Mouse (Mus musculus): Measurements from ENCODE around the gene Fst. TPM values are rescaled to one million over a fixed set of nuclear protein-coding genes. Genes with fewer than 3 reads are reported as not detected.

Fst gene
- polyA plus RNA-seq, 1 experiment = 0.16 TPM

- no peak for TF ChIP-seq POLR2A (IDR thresholded peaks at IDR 0.05; ENCODE audit: low read depth, low read length)
- TF ChIP-seq CTCF (IDR thresholded peaks at IDR 0.05; ENCODE audit: extremely low read depth, insufficient read depth, insufficient read length, insufficient replicate concordance) = no peak
- Histone ChIP-seq H3K36me3 (ENCODE audit: control insufficient read depth, insufficient read depth, low read length) (no peaks in the 10 kb centered on the region), H3K27me3 (ENCODE audit: control insufficient read depth, insufficient read depth, low read length) (no peaks in the 10 kb centered on the region), H3K4me1 (ENCODE audit: control insufficient read depth, insufficient read depth, insufficient read length) (no peaks in the 10 kb centered on the region), H3K4me3 (ENCODE audit: extremely low read depth, insufficient read depth, insufficient read length) (no peak overlapping the region), H3K27ac (ENCODE audit: insufficient read depth, low read length) (no peak overlapping the region)
- 84% methylated on average over 3 of the region's 3 CpGs for WGBS
- DNase-seq (ENCODE audit: low read depth in 1 of 2, low spot score in 2 of 2) = no peak
Measured at GRCm38 (mm10) chr13:114419364-114419763, 39.4 kb downstream of the Fst start.

- TF ChIP-seq POLR2A (IDR thresholded peaks at IDR 0.05; ENCODE audit: low read depth, low read length) (no peak), CTCF (IDR thresholded peaks at IDR 0.05; ENCODE audit: extremely low read depth, insufficient read depth, insufficient read length, insufficient replicate concordance) (no peak)
- H3K27me3 ChIP-seq (ENCODE audit: control insufficient read depth, insufficient read depth, low read length) = no peaks in the 10 kb centered on the region
- no peaks in the 10 kb centered on the region for H3K4me1 ChIP-seq (ENCODE audit: control insufficient read depth, insufficient read depth, insufficient read length)
- no peak for DNase-seq (ENCODE audit: low read depth in 1 of 2, low spot score in 2 of 2)
- H3K27ac ChIP-seq (ENCODE audit: insufficient read depth, low read length) = no peak overlapping the region
- no peaks in the 10 kb centered on the region for H3K36me3 ChIP-seq (ENCODE audit: control insufficient read depth, insufficient read depth, low read length)
- H3K4me3 ChIP-seq (ENCODE audit: extremely low read depth, insufficient read depth, insufficient read length) = no peak overlapping the region
Measured at GRCm38 (mm10) chr13:114412326-114412725, 46.4 kb downstream of the Fst start.

GRCm38 (mm10) chr13:114406866-114407265 is 51.9 kb downstream of the Fst start:
- Histone ChIP-seq H3K36me3 (ENCODE audit: control insufficient read depth, insufficient read depth, low read length) (no peaks in the 10 kb centered on the region), H3K4me1 (ENCODE audit: control insufficient read depth, insufficient read depth, insufficient read length) (no peaks in the 10 kb centered on the region), H3K27me3 (ENCODE audit: control insufficient read depth, insufficient read depth, low read length) (no peaks in the 10 kb centered on the region), H3K27ac (ENCODE audit: insufficient read depth, low read length) (no peak overlapping the region), H3K4me3 (ENCODE audit: extremely low read depth, insufficient read depth, insufficient read length) (no peak overlapping the region)
- WGBS = 52% methylated on average over 5 of the region's 5 CpGs
- DNase-seq (ENCODE audit: low read depth in 1 of 2, low spot score in 2 of 2) = no peak
- no peak for TF ChIP-seq POLR2A (IDR thresholded peaks at IDR 0.05; ENCODE audit: low read depth, low read length)
- TF ChIP-seq CTCF (IDR thresholded peaks at IDR 0.05; ENCODE audit: extremely low read depth, insufficient read depth, insufficient read length, insufficient replicate concordance) = no peak

GRCm38 (mm10) chr13:114406424-114406823 is 52.3 kb downstream of the Fst start:
- Histone ChIP-seq H3K4me3 (ENCODE audit: extremely low read depth, insufficient read depth, insufficient read length) (no peak overlapping the region), H3K4me1 (ENCODE audit: control insufficient read depth, insufficient read depth, insufficient read length) (no peaks in the 10 kb centered on the region), H3K27ac (ENCODE audit: insufficient read depth, low read length) (no peak overlapping the region), H3K36me3 (ENCODE audit: control insufficient read depth, insufficient read depth, low read length) (no peaks in the 10 kb centered on the region), H3K27me3 (ENCODE audit: control insufficient read depth, insufficient read depth, low read length) (no peaks in the 10 kb centered on the region)
- no peak for DNase-seq (ENCODE audit: low read depth in 1 of 2, low spot score in 2 of 2)
- TF ChIP-seq CTCF (IDR thresholded peaks at IDR 0.05; ENCODE audit: extremely low read depth, insufficient read depth, insufficient read length, insufficient replicate concordance) (no peak), POLR2A (IDR thresholded peaks at IDR 0.05; ENCODE audit: low read depth, low read length) (no peak)
- WGBS = 47% methylated on average over 5 of the region's 5 CpGs

GRCm38 (mm10) chr13:114405100-114405715 is 53.5 kb downstream of the Fst start:
- TF ChIP-seq CTCF (IDR thresholded peaks at IDR 0.05; ENCODE audit: extremely low read depth, insufficient read depth, insufficient read length, insufficient replicate concordance) (no peak), POLR2A (IDR thresholded peaks at IDR 0.05; ENCODE audit: low read depth, low read length) (no peak)
- no peak overlapping the region for H3K4me3 ChIP-seq (ENCODE audit: extremely low read depth, insufficient read depth, insufficient read length)
- no peaks in the 10 kb centered on the region for H3K27me3 ChIP-seq (ENCODE audit: control insufficient read depth, insufficient read depth, low read length)
- H3K27ac ChIP-seq (ENCODE audit: insufficient read depth, low read length) = no peak overlapping the region
- DNase-seq (ENCODE audit: low read depth in 1 of 2, low spot score in 2 of 2) = no peak
- 81% methylated on average over 9 of the region's 9 CpGs for WGBS
- no peaks in the 10 kb centered on the region for H3K36me3 ChIP-seq (ENCODE audit: control insufficient read depth, insufficient read depth, low read length)
- H3K4me1 ChIP-seq (ENCODE audit: control insufficient read depth, insufficient read depth, insufficient read length) = no peaks in the 10 kb centered on the region

Other genes with a start within 250 kb of the Fst start
- 11.2 and 14.2 TPM in 2 replicates for gene Ndufs4, start 70.7 kb downstream of the Fst start, polyA plus RNA-seq (2012; rRNA removed)